Mouse (Mus musculus) liver (tissue): ENCODE data around the gene Hprt.

ENCODE experiments used
- DNase-seq: peaks from one replicate; pipeline ENCODE4 v3.0.0-alpha.2; 2020; ENCODE audit warnings: mixed read lengths

Gene Hprt

DNA sequence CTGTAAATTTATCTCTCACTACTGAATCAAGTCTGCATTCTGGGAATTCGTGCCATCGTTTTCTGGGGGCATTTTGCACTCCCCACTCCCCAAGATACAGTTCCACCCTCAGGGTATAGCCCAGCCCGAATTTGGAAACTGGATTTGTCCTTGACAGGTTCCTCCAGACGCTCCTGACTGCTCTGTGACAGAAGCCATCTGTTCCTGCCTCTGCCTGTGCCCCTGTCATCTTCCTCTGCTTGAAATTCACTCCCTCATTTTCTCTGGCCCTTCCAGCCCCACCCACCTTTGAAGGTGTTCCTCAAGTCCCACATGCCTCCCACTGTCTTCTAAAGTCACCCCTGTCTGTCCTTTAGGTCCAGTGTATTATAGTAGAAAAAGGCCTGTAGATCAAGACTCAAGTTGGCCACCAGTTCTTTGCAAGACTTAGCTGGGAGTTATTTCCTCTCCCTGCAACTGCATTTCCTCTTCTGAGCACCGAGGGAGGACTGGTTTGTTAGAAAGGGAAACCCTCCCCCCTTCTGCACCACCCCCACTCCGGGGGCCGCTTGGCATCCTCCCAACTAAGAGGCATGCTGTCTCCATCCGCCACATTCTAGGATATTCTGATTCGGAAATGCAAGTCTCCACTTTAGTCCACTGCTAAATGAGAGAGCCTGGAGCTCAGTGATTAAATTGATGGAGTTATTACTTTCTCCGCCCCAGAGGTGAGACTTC lies 57.4 kb downstream of the Hprt start:
- DNase-seq = peak; percentile 48

DNA sequence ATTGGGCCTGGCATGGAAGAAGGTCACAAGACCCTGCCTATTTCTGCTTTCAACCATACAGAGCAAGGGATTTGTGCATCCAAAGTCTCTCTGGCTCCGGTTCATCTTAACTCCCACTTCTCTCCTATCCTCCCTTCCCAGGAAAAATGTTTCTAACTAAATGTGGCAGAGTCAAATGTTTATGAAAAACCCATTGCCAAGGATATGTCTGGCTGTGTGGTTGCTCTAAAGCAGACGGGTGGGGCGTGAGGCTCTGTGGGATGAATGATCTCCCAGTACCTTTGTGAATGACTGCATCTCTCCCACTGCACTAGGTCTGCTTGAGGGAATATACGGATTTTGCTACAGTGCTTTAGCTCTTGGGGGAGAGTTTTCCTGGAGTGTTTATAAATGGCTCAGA lies 58.1 kb downstream of the Hprt start:
- no peak for DNase-seq

DNA sequence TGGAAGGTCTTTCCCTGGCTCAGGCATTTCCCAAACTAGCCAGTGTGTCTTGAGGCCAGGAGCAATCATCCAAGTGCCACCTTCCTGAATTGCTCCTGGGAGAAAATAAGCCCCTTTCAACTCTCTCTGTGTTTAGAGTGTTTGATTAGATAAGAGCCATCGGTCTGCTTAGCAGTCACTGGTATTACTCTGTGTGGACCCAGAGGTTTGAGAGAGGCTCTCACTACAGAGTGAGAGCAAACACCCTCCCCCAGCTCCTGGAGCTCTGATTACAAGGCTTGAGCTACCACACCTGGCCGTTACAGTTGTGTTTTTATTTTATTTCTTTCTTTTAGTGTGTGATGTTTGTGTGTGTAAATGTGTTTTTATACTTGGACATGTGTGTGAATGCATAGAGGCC lies 59.0 kb downstream of the Hprt start:
- no peak for DNase-seq

DNA sequence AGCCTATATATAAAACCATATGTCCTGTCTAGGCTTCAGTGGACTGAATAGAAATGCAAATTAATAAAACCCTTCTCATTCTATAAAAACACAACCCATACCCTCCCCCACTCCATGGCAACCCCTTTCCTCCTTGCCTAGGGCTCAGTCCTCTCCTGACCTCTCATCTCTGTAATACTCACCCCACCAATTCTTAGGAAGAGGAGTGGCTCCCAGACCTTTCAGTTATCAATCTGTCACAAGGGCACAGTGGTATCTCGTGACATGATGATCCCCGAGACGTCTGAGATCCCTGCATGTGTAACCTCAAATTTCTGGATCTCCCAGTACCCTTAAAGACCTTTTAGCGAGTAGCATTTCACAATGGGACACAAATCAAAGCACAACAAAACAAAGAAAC lies 61.3 kb downstream of the Hprt start:
- no peak for DNase-seq

DNA sequence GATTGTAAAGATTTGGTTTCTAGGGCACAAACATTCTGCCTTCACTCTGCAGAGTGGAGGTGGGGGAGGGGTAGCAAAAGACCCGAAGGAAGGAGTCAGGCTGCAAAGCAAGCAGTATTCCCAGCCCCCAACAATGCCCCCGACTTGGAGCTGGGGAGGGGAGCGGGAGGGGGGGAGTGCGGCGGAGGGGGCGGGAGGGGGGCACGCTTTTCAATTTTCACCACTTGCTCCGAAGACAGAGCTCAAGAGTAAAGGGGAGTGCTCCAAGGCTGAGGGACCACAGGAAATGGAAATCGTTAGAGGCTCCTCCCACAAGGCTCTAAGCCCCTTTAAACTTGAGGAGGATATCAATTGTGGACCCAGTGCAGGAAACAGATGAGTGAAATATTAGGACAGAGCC lies 62.4 kb downstream of the Hprt start:
- no peak for DNase-seq

DNA sequence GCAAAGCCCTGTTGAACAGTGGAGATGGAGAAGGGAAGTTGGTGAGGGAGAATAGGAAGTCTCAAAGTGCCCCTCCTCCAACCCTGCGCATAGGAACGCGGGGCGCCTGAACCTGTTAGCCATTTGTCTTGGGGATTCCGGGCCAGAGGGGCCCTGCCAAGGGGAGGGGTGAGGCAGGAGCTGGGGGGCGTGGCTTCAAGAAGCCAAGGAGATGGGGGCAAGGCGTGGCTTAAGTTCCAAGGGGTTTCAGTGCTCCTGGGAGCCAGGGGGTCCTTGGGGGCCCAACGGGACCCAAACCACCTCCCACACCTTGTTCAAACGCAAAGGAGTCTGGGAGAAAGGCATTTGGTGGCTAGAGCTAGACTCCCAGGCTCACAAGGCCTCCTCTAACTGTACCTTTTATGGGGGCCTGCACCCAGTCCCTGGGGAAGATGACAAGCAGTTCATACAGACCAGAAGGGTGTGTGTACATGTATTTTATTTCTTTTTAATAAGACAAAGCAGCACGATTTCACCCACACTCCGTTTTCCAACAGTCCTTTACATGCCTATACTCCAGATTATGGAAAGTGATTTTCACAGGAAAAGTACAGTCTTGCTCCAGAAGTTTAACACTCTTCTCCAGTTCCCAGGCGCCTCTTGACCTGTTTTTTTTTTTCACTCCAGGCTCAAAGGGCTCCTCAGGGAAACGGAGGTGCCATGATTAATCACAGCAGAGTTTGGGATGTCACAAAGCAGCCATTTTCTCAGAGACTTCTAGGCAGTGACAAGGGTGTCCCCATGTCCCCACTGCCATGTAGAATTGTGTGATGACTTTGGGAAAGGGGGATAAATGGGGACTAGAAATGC lies 64.9 kb downstream of the Hprt start:
- peak; percentile 77 for DNase-seq

DNA sequence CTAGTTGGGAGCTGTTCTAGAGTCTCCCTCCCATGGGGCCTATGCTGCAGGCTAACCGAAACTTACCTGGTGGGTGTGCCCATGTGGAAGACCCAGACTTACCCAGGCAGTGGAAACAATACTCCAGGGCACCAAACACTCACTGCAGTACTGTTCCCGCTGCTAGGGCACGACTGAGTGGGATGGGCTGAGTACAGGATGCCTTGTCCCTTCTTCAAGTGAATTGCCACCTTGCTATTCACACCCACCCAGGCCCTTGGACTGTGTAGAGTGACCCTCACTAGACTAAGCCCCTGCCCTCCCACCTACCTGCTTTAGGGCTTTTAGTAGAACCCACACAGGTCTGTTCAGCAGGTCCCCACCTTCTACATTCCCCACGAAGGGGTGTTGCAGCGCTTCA lies 65.9 kb downstream of the Hprt start:
- no peak for DNase-seq

DNA sequence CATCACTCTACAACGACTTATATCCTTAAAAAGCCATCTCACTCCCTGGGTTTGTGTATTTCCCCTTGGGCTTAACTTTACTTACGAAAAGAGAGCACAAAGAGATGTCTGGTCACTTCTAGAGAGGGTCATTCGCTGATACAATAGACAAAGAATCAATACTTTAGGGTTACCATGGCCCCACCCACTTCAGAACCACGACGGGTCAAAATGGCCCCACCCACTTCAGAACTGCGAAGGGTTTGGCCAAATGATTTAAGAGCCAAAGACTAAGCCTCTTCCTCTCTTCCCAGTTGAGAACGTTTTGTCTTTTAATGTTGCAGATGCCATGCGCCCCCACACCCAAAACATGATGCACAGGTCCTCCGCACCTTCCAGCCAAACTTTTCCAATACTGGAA lies 67.8 kb downstream of the Hprt start:
- peak; percentile 55 for DNase-seq

DNA sequence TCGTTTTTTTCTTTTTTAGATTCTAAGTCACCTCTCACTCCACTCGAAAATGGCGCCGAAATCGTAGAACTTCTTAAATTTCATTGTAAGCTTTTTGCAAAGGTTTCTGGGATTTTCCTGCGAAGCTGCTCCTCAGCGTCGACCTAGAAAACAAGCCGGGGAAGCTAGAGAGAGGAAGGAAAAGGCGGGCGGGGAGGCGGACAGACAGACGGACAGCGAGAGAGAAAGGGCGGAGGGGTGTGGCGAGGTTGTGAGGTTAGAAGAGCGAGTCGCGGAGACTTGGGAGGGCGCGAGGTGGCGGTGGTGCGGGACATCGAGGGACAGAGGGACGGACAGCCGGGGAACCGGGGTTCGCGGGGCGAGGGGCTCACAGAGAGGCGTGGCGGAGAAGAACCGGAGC lies 68.7 kb downstream of the Hprt start:
- DNase-seq = peak; percentile 70

DNA sequence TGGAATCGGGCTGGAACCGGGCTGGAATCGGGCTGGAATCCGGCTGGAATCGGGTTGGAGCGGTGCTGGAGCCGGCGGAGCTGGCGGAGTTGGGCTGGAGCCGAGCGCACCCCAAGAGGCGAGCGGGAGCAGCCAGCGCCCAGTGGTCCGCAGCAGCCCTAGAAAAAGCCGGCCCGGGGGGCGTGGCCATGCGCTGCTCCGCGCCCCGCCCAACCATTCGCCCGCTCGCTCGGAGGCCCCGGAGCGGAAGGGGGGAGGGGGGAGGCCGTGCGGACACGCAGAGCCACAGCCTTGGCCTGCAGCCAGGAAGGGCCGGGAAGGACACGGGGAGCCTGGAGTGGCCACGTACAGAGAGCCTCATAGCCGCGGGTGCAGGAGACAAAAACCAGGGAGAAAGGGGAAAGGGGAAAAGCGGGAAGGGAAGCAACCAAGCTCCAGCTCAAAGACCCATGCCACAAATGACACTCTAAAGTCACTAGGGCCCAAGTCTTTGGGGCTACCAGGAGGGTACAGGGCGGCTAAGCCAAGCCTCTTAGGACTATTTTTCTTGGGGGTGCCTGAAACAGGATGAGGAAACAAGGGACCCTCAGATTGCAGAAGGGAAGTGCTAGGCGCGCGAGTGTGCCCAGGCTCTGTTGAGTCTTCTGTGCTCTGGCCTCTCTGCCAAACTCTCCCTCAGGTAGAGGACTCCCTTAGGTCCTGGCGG lies 69.3 kb downstream of the Hprt start:
- DNase-seq = peak; percentile 90

DNA sequence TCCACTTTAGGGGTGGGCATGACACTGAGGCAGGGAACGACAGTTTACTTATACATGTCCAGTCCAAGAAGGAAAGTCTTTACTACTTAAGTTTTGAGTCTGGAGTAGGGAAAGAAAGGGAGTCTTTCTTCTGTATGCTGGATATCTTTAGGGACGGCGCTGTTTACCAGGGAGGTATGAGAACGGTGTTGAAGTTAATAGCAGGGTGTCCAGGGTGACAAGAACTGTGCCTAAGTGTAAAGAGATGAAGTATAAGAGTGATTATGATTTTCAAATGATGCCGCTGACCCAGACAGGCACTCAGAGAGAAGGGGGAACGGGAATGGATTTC lies 69.8 kb downstream of the Hprt start:
- no peak for DNase-seq

DNA sequence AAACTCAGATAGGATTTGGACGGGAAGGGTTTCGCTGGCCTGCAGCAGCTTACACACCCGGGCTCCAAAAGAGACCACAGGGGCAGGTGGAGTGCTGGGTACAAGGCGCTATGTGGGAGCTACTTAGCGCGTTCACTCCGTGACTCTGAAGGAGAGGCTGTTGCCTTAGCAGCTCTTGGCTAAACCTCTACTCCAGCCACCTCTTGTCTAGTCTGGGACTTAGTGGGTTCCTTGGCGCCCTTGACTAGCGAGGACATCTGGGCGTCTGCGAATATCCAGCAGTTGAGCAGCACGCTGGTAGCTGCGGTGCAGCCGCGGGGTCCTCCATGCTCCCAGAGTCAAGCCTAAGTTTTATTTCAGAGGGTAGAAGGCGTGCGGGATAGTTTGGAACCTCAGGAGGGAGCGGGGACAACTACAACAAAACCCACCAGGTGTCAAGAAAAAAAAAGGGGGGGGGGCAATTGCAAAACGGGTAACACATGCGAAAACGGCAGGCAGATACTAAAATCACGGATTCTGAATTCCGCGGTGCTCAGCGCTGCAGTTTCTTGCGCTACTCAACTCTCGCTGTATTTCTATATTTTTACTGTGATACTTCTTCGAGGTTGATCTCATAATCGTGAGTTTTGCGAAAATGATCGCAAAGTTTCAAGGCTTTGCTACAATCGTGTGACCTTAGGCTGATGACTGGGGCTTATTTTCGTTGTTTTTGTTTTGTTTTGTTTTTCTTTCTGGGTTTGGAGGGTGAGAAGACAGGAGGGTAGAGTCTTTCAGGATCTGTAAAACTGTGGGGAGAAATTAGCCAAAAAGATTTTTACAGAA lies 70.7 kb downstream of the Hprt start:
- DNase-seq = no peak

DNA sequence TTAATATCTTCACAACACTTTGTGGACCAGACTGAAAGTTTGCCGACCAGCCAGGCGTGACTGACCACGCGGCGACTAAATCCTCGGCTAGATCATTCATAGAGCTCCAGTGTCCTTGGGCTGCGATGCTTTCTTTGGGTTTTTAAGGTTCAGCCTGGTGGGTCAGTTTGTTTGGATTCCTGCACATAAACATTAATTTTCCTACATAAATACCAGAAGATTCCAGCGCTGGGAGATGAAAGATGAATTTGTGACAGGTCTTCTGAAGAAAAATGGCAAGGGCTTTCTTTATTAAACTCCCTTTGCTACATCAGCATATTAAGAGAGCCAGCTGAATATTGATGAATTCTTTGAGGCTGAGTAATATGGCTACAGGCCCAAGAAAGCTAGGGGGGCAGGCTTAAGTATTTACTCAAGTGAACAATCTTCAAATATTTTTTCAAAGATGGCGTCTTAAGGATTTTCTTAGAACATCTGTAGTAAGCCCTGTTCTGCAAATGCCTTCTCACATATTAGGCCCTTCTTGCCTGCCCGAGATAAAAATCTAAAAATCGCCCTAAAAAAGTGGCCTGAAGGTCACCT lies 71.6 kb downstream of the Hprt start:
- no peak for DNase-seq

DNA sequence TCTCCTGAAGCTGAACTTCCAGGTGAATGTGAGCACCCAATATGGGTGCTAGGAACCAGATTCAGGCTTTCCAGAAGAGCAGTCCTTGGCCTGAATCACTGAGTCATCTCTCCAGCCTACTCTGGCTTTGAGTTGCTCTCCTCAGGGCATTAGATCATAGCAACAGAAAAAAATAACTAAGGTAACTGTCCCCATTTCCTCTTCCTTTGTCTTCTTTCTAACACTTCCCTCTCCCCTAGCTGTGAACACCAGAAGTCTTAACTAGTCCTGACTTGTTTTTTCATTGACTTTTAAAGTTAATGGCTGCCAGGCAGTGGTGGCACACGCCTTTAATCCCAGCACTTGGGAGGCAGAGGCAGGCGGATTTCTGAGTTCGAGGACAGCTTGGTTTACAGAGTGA lies 76.5 kb downstream of the Hprt start:
- no peak for DNase-seq
